Mouse (Mus musculus): ENCODE measurements around the gene Snrpd2.

Snrpd2 gene

DNA sequence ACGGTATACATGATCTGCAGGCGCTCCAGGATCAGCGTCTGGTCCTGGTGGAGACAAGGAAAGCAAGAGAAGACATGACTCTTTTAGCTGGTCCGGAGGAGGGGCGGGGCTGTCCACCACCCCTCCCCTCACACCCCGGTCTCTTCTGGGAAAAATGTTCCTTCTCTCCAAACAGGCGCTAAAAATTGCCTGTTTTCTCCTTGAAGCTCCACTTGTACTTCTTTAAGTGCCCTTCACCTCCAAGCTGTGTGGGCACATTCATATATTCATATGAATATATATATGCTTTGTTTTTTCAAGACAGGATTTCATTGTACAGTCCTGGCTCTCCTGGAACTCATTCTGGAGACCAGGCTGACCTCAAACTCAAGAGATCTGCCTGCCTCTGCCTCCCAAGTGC lies 13.4 kb downstream of the Snrpd2 start:
- ChIA-PET POLR2A (interaction anchor here in 2 of 4 experiments (1.4 to 3.4 kb wide), 7 partner anchors 13 to 146 kb away, joined by 5 to 21 read pairs (median 10); partner anchors contain the start of genes Eml2 (in 2 of the 2), Fbxo46 (in 1 of the 2), Fosb (in 1 of the 2) and Qpctl (in 1 of the 2)), CTCF (interaction anchor here in 3 of 4 experiments (0.9 to 3.8 kb wide), 6 partner anchors 13 to 76 kb away, joined by 3 to 31 read pairs (median 4); partner anchors contain the start of gene Eml2 (in 1 of the 3))

DNA sequence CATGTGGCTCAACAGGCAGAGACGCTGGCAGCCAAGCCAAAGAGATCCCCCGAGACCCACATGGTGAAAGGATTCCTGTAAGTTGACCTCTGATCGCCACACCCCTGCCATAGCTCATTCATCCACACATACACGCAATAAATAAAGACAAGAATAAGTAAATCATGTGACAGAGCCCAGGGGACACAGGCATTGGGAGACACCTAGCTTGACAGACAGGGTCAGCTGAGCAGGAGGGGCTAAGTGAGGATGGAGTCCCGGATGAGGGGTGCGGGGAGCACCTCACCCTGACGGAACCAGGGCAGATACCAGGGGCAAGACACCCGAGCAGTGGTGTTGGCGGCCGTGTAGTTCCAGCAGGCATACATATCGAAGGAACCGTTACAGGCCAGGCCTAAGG lies 14.2 kb downstream of the Snrpd2 start:
- POLR2A ChIA-PET = interaction anchor here in 3 of 4 experiments (0.5 to 3.4 kb wide), 44 partner anchors 8 to 560 kb away, joined by 3 to 21 read pairs (median 4); partner anchors contain the start of genes Eml2 (in 2 of the 3), Ppm1n (in 2 of the 3), Snrpd2 (in 2 of the 3) and Vasp (in 2 of the 3)
- CTCF ChIA-PET = interaction anchor here (0.5 to 3.8 kb wide), 44 partner anchors 8 to 272 kb away, joined by 3 to 31 read pairs (median 4); partner anchors contain the start of genes Eml2 (in 1 of the 4), Gm4969 (in 1 of the 4), Qpctl (in 1 of the 4) and Rsph6a (in 1 of the 4)

DNA sequence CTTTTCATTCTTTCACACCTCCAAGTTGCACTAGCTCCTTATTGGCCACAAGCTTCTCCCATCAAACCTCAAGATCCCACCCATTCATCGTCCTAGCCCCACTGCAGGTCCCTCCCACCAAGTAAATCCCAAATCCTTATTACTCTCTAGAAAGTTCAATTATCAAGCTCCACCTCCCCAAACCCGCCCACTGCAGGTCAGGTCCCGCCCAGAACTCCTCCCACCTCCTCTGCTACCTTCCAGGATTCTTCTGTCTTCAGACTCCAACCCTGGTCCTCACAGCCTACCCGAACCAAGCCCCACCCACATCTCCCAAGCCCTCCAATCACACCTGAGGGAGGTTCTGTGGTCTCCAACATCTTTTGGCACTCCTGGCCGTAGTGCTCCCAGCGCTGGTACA lies 14.7 kb downstream of the Snrpd2 start:
- POLR2A ChIA-PET = interaction anchor here in 3 of 4 experiments (0.5 to 3.4 kb wide), 47 partner anchors 8 to 560 kb away, joined by 3 to 21 read pairs (median 4); partner anchors contain the start of genes Eml2 (in 2 of the 3), Ppm1n (in 2 of the 3), Snrpd2 (in 2 of the 3) and Vasp (in 2 of the 3)
- CTCF ChIA-PET = interaction anchor here (0.5 to 3.8 kb wide), 51 partner anchors 8 to 272 kb away, joined by 3 to 31 read pairs (median 4); partner anchors contain the start of genes Eml2 (in 1 of the 4), Gm4969 (in 1 of the 4), Qpctl (in 1 of the 4) and Rsph6a (in 1 of the 4)

DNA sequence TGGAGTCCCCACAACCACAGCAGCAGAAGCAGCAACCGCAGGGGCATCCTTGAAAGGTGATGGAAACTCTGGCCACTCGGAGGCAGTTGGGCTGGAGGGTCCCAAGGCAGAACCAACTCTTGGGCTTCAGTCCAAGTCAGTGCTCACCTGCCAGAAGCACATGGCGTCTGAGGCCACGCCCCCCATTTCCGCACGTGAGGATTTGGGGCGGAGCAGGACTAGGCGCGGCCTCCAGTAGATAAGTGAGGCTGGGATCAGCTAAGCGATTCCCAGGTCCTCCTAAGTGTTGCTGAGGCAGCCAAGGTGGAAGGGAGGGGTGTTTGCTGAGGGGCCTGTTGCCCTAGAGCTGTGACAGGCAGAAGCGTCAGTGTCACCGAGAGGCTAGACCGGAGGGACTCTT lies 15.5 kb downstream of the Snrpd2 start:
- ChIA-PET POLR2A (interaction anchor here in 3 of 4 experiments (0.6 to 3.4 kb wide), 21 partner anchors 9 to 205 kb away, joined by 3 to 21 read pairs (median 5); partner anchors contain the start of genes Eml2 (in 1 of the 3), Fosb (in 1 of the 3), Snrpd2 (in 1 of the 3) and Vasp (in 1 of the 3)), CTCF (interaction anchor here (0.6 to 3.8 kb wide), 24 partner anchors 9 to 273 kb away, joined by 3 to 31 read pairs (median 4); partner anchors contain the start of genes Eml2 (in 1 of the 4) and Six5 (in 1 of the 4))

DNA sequence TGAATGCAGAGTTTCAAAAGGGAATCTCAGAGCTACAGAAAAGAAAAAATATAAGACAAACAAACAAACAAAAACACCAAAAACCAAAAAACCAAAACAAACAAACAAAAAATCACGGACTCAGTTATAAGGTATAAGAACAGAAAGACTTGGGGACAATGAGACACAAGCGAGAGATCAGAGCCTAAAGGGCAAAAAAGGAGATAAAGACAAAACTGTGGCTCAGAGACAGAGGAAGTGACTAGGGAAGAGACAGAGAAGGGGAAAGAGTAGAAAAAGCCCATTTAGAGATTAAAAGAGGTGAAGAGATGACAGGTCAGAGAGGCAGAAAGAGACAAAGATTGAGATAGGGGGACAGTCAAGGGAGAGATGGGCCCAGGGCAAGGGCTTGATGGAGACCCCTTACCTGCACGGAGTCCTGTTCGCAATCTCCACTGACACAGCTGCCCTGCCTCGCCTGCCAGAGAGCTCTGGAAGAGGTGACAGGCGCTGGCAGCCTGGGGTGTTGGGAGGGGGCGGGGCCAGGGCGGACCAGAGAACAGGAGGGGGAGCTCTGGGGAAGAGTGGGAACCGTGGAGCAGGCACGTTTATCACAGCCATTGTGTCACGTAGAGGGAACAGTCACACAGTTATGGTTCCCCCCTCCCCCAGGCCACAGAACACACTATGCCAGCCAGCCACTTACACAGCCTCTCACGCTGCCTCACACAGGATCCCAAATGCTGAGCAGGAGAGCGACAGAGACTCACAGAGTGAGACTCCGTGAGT lies 16.3 kb downstream of the Snrpd2 start, which contains the start of gene Gipr:
Gene Gipr (minus strand): TSS at position 472 of the 768 bp plus-strand sequence.
- ChIA-PET POLR2A (interaction anchor here in 3 of 4 experiments (0.6 to 3.4 kb wide), 12 partner anchors 8 to 161 kb away, joined by 3 to 21 read pairs (median 4); partner anchors contain the start of genes Eml2 (in 1 of the 3), Fbxo46 (in 1 of the 3) and Gm4969 (in 1 of the 3)), CTCF (interaction anchor here in 3 of 4 experiments (0.5 to 3.8 kb wide), 10 partner anchors 10 to 340 kb away, joined by 3 to 31 read pairs (median 4); partner anchors contain the start of genes Eml2 (in 1 of the 3), Opa3 (in 1 of the 3) and Six5 (in 1 of the 3))

DNA sequence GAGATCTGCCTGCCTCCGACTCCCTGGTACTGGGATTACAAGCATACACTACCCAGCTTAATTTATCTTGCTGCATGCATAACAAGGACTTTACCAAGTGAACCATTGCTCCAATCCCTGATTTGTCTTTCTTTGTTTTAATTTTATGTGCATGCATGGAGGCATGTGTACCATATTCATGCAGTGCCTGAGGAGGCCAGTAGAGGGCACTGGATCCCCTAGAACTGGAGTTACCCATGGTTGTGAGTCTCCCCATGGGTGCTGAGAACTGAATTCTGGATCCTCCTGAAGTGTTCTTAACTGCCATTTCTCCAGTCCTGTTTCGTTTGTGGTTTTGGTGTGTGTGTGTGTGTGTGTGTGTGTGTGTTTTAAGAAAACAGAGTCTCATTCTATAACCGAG lies 17.5 kb downstream of the Snrpd2 start:
- POLR2A ChIA-PET = interaction anchor here in 2 of 4 experiments (1.4 to 1.5 kb wide), 2 partner anchors 47 kb away, joined by 3 to 4 read pairs; partner anchors contain the start of gene Fbxo46 (in 1 of the 2)
- CTCF ChIA-PET = interaction anchor here in 1 of 4 experiments (1.1 kb wide), 1 partner anchor 14 kb away, joined by 4 read pairs; no protein-coding TSS in a partner anchor

DNA sequence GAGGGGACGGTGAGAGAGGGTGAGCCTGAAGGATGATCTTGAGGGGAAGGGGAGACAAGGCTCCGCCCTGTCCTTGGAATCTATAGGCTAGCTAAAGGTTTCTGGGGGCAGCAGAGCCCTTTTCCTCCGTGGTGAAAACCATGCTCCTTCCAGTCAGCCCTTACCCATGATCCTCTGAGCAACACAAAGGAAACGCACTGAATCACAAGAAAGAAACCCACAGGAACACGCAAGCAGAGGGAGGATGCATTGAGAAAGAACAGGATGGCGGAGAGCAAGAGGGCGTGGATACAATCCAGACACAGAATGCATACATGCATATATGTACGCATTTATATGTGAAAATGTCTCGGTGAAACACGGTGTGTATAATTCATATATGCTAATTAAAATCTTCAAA lies 20.0 kb downstream of the Snrpd2 start:
- ChIA-PET CTCF (interaction anchor here in 2 of 4 experiments (1.0 to 1.2 kb wide), 2 partner anchors 37 to 48 kb away, joined by 3 read pairs; no protein-coding TSS in a partner anchor), POLR2A (interaction anchor here in 1 of 4 experiments (1.2 to 1.5 kb wide), 2 partner anchors 8 to 33 kb away, joined by 3 read pairs; no protein-coding TSS in a partner anchor)

DNA sequence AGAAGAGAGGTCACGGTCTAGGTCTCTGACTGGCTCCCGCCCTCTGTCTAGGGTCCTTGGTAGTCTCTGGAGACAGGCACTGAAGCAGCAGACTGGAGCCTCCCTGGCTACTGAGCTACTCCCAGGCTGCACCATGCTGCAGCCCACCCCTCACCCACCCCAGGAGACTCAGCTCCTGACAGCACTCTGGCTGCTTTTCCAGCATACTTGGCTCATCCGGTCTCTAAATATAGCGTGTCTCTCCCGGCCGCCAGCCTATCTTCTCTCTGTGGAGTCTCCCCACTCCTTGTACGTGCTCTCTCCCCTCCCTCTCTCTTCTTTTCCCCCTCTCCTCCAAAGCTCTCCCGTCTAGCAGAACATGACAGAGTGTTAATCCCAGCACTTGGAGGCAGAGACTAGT lies 20.6 kb downstream of the Snrpd2 start:
- ChIA-PET CTCF (interaction anchor here in 1 of 4 experiments (0.6 kb wide), 1 partner anchor 31 kb away, joined by 3 read pairs; no protein-coding TSS in a partner anchor), POLR2A (interaction anchor here in 1 of 4 experiments (1.5 kb wide), 1 partner anchor 32 kb away, joined by 3 read pairs; no protein-coding TSS in a partner anchor)

DNA sequence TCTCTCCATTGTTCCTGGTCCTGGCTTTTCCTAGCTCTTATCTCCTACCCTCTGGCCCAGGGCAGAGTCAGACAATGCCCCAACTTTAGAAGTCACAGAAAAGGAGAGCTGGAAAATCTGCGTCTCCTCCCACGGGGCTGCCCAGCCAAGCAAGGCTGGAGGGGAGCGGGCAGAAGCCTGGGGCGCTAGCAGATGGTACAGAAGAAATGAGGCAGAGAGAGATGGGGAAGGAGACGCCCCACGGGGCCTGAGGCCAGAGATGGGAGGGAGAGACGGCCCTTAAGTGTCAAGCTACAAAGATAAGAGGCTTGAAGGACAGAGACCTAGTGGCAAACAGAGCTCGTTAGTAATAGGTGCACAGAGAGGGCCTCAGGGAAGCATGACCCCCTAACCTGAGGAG lies 22.3 kb downstream of the Snrpd2 start:
- POLR2A ChIA-PET = interaction anchor here in 3 of 4 experiments (0.6 to 1.5 kb wide), 9 partner anchors 16 to 32 kb away, joined by 3 to 4 read pairs (median 3); partner anchors contain the start of gene Snrpd2 (in 1 of the 3)
- CTCF ChIA-PET = interaction anchor here in 2 of 4 experiments (0.8 to 1.8 kb wide), 8 partner anchors 26 to 129 kb away, joined by 3 to 6 read pairs (median 4); no protein-coding TSS in a partner anchor

DNA sequence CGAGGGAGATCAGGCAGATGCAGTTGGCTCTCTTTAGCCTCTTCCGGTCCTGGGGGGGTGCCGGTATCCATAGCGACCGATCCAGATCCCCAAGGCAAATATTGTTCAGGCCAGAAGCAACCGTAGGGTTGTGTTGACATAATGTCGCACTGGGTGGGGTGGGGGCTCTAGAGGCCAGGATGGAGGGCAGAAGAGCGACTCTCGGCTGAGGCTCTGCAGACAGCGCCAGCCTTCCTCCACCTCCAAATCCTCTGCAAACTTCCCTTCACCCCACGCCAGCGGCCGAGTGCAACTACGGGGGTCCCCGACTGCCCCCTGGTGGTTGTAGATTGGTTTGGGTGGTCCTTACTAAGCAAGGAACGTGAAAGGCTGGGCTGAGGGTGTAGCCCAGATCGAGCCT lies 23.4 kb downstream of the Snrpd2 start:
- ChIA-PET POLR2A (interaction anchor here in 2 of 4 experiments (0.6 to 1.5 kb wide), 9 partner anchors 9 to 526 kb away, joined by 3 to 4 read pairs (median 3); partner anchors contain the start of gene Qpctl (in 1 of the 2)), CTCF (interaction anchor here (0.5 to 1.8 kb wide), 19 partner anchors 9 to 274 kb away, joined by 3 to 10 read pairs (median 4); no protein-coding TSS in a partner anchor)

DNA sequence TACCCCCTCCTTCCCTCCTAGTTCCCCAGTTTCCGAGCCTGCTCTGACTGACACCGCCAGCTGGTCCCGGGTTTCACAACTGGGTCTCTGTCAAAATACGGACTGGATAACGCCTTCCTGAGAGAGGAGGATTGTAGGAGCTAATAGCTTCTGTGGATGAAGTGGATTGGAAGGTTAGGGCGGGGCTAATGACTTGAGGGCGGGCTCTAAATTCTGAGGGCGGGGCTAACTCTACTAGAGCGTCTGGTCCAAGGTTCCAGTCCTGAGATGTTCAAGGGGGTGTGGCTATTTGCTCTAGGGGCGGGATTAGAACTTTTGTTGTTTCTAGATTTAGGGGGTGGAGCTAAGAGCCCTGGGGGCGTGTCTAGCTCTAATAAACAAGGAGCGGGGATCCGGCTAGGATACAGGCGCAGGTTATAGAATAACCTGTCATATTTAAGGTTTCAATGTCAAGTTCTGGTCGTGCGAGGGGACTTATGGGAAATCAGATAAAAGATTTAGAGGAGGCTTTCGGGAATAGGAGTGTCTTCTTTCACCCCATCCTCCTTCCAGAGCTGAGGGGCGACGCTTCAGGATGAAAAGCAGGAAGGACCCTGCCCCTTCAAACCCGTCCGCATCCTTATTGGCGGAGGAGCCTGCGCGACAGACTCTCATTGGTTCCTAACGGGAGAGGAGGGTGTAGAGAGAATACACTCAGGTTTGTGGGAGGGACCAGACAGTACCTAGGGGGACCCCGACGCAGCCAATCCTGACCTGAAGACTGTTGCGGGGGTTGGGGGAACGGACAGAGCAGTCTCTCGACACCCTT lies 26.4 kb downstream of the Snrpd2 start, which contains the start of gene Eml2:
Gene Eml2 (plus strand): TSS at position 714 of the 808 bp plus-strand sequence.
- ChIA-PET CTCF (interaction anchor here (0.6 to 5.6 kb wide), 41 partner anchors 11 to 491 kb away, joined by 3 to 28 read pairs (median 4); partner anchors contain the start of genes Ppm1n (in 3 of the 4), Ercc1 (in 1 of the 4), Fbxo46 (in 1 of the 4) and Gipr (in 1 of the 4)), POLR2A (interaction anchor here (0.6 to 2.4 kb wide), 37 partner anchors 11 to 223 kb away, joined by 3 to 21 read pairs (median 4); partner anchors contain the start of genes Ppm1n (in 2 of the 4), Fbxo46 (in 1 of the 4), Gipr (in 1 of the 4) and Opa3 (in 1 of the 4))

DNA sequence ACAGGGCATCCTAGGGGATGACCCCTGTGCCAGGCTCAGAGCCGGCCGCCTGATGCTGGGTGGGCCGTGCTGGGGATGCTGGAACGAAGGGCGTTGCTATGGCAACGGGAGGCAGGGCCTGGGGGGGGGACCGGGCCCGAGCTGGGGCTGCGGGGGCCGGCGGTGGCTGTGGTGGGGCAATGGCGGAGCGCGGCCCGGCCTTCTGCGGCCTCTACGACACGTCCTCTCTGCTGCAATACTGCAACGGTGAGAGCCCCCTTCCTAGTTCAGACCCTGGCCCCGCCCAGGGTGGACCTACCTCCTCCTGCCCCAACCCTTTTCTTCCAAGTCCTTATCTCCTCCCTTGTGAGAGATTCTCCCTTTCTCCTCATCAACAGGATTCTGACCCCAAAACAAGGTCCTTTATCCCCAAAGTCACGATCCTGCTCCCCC lies 27.0 kb downstream of the Snrpd2 start:
- ChIA-PET CTCF (interaction anchor here (0.6 to 5.6 kb wide), 30 partner anchors 11 to 388 kb away, joined by 3 to 46 read pairs (median 5); partner anchors contain the start of genes Ppm1n (in 3 of the 4), Fbxo46 (in 1 of the 4), Gipr (in 1 of the 4) and Gm4969 (in 1 of the 4)), POLR2A (interaction anchor here in 3 of 4 experiments (0.6 to 4.9 kb wide), 28 partner anchors 12 to 174 kb away, joined by 3 to 23 read pairs (median 5); partner anchors contain the start of genes Ppm1n (in 2 of the 3), Fbxo46 (in 1 of the 3), Gipr (in 1 of the 3) and Opa3 (in 1 of the 3))

DNA sequence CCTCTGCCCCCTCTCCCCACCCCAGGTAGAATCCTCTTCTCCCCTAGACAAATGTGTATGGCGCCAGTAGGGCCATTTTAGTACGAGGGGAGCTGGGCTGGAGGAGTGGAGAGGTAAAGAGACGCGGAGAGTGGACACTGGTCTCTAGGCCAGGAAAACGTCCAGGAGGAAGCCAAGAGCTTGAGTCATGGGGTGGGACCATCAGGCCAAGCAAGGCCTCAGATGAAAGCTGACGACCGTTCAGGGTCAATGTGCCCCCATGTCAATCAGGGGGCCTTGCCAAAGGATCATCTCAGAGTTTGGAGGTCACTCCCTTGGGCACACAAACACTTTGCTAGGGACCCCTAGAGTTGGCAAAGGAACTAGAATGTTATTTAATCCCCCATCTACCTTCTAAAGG lies 27.7 kb downstream of the Snrpd2 start:
- CTCF ChIA-PET = interaction anchor here (0.6 to 5.6 kb wide), 17 partner anchors 13 to 184 kb away, joined by 3 to 46 read pairs (median 10); partner anchors contain the start of gene Ppm1n (in 2 of the 4)
- POLR2A ChIA-PET = interaction anchor here in 3 of 4 experiments (0.5 to 4.9 kb wide), 17 partner anchors 8 to 312 kb away, joined by 3 to 23 read pairs (median 4); partner anchors contain the start of genes Opa3 (in 1 of the 3) and Ppm1n (in 1 of the 3)

DNA sequence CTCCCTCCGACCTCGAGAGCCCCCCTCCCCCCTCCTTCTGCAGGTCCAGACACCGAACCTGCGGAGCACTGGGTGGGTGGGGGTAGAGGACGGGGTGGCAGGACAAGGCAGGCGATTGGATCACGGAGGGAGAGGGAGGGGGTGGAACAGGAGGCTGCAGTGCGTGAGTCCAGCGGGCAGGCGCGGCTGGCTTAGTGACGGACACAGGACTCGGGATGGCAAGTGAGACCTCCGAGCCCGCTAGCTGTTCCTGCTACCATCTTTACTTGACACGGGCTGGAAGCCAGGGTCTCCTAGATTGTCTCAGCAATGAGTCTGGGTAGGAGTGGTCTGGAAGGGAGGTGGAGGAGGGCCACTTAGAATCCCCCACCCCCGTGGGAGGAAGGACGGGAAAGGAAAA lies 28.5 kb downstream of the Snrpd2 start:
- ChIA-PET POLR2A (interaction anchor here in 3 of 4 experiments (0.5 to 4.9 kb wide), 33 partner anchors 9 to 775 kb away, joined by 3 to 23 read pairs (median 4); partner anchors contain the start of genes Fosb (in 1 of the 3), Gipr (in 1 of the 3), Opa3 (in 1 of the 3) and Ppm1n (in 1 of the 3)), CTCF (interaction anchor here (0.5 to 5.6 kb wide), 73 partner anchors 10 to 413 kb away, joined by 3 to 46 read pairs (median 4); partner anchors contain the start of genes Ppm1n (in 3 of the 4), Fbxo46 (in 1 of the 4), Fosb (in 1 of the 4) and Gipr (in 1 of the 4))

DNA sequence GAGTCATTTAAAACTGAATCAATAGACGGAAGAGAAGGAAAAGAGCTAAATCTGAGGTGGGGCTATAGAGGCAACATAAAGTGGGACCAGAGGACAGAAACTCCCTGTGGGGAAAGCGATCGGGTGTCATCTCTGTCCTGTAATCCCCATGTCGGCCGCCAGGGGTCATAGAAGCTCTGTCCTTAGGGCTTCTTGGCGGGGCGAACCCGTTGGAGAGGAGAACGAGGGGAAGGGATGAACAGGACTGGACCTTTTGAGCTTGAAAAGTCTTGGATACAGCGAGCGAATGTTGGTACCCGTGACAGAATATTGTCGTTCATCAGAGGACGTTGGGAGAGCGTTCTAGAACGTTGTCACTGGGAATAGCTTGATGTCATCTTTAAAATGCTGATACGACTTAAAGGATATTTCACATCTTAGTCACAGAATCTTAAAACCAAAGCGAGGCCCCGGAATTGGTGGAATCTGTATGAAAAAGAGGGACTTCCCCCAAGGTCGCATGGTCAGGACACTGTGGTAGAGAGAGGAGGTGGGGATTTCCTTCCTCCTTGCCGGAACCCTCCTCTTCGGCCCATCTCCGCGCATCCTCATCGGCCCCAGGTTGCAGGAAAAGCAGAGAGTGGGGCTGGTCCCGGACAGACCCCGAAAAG lies 29.0 kb downstream of the Snrpd2 start:
- CTCF ChIA-PET = interaction anchor here (0.5 to 5.6 kb wide), 92 partner anchors 11 to 512 kb away, joined by 3 to 46 read pairs (median 4); partner anchors contain the start of genes Ppm1n (in 3 of the 4), Fbxo46 (in 1 of the 4), Fosb (in 1 of the 4) and Gipr (in 1 of the 4)

More for the DNA sequence above, 29.0 kb downstream of the Snrpd2 start:
- POLR2A ChIA-PET = interaction anchor here in 3 of 4 experiments (0.6 to 4.9 kb wide), 40 partner anchors 13 to 776 kb away, joined by 3 to 23 read pairs (median 4); partner anchors contain the start of genes Ercc1 (in 1 of the 3), Fosb (in 1 of the 3), Gipr (in 1 of the 3) and Opa3 (in 1 of the 3)
